Mouse (Mus musculus) right cerebral cortex, postnatal 10 days (tissue): ENCODE data around the gene Pard3b.

Source experiments
- DNase-seq, 2 experiments: peaks; one replicate each; pipeline ENCODE4 v3.0.0; 2021; ENCODE audit warnings: low spot score in 2 of 2

Gene Pard3b

GRCm38 (mm10) chr1:61924958-61925357 is 286.3 kb downstream of the Pard3b start:
- peak; percentile 41 to 43 for DNase-seq

GRCm38 (mm10) chr1:61925541-61925940 is 286.9 kb downstream of the Pard3b start:
- no peak for DNase-seq

- peak; percentile 22 to 28 for DNase-seq
Observed at GRCm38 (mm10) chr1:61928131-61928761, 289.6 kb downstream of the Pard3b start.

GRCm38 (mm10) chr1:61933574-61933973 is 294.9 kb downstream of the Pard3b start:
- DNase-seq, result no peak

- no peak for DNase-seq
Observed at GRCm38 (mm10) chr1:61934760-61935159, 296.1 kb downstream of the Pard3b start.

- no peak for DNase-seq
Observed at GRCm38 (mm10) chr1:61939882-61940281, 301.3 kb downstream of the Pard3b start.

- no peak for DNase-seq
Observed at GRCm38 (mm10) chr1:61961533-61961932, 322.9 kb downstream of the Pard3b start.

GRCm38 (mm10) chr1:61962571-61962970 is 323.9 kb downstream of the Pard3b start:
- DNase-seq, result no peak

GRCm38 (mm10) chr1:61967124-61967523 is 328.5 kb downstream of the Pard3b start:
- DNase-seq, result no peak

- DNase-seq, result no peak
Observed at GRCm38 (mm10) chr1:61967807-61968206, 329.2 kb downstream of the Pard3b start.

- DNase-seq, result no peak
Observed at GRCm38 (mm10) chr1:61997711-61998110, 359.1 kb downstream of the Pard3b start.

- no peak for DNase-seq
Observed at GRCm38 (mm10) chr1:62008811-62009210, 370.2 kb downstream of the Pard3b start.

GRCm38 (mm10) chr1:62011712-62012111 is 373.1 kb downstream of the Pard3b start:
- DNase-seq, result no peak

GRCm38 (mm10) chr1:62016536-62017300 is 378.1 kb downstream of the Pard3b start:
- no peak for DNase-seq

GRCm38 (mm10) chr1:62018276-62018675 is 379.7 kb downstream of the Pard3b start:
- no peak for DNase-seq

GRCm38 (mm10) chr1:62019743-62020142 is 381.1 kb downstream of the Pard3b start:
- no peak for DNase-seq

GRCm38 (mm10) chr1:62041718-62042117 is 403.1 kb downstream of the Pard3b start:
- DNase-seq, result no peak

- DNase-seq, result no peak
Observed at GRCm38 (mm10) chr1:62048592-62048991, 410.0 kb downstream of the Pard3b start.

- DNase-seq, result no peak
Observed at GRCm38 (mm10) chr1:62051186-62051825, 412.7 kb downstream of the Pard3b start.

GRCm38 (mm10) chr1:62053167-62053638 is 414.6 kb downstream of the Pard3b start:
- no peak for DNase-seq

GRCm38 (mm10) chr1:62055280-62055679 is 416.7 kb downstream of the Pard3b start:
- DNase-seq, result no peak

- DNase-seq, result no peak
Observed at GRCm38 (mm10) chr1:62070617-62071016, 432.0 kb downstream of the Pard3b start.

- no peak for DNase-seq
Observed at GRCm38 (mm10) chr1:62071139-62071538, 432.5 kb downstream of the Pard3b start.
